In genomic region chr8:105702731-105703415, GRCm38 (mm10) we compare ENCODE assay signal across 18 mouse cellular contexts. TPM values are rescaled to one million over a fixed set of nuclear protein-coding genes. Genes with fewer than 3 reads are reported as not detected.
A peak's percentile ranks its signal among the peaks of the same experiment; 100 is the strongest.
DNase-seq lines count a peak whose midpoint lies in the region; ATAC-seq and TF ChIP-seq lines count a peak whose summit lies in the region.
"Had no signal": no experiment of that assay in that cellular context is flagged by ENCODE, and none has a peak within 500 bp of the region (broad histone marks: within the 10 kb centered on the region; RNA-seq: fewer than 3 reads in every experiment).

No protein-coding gene starts in this region.

- no peaks in the 10 kb centered on the region for H3K36me3 ChIP-seq in testis, adult 2 months (ENCODE audit: control insufficient read depth, insufficient read depth, low read length)
- peaks cover 33% of the 10 kb centered on the region for H3K36me3 ChIP-seq in embryonic facial prominence, embryonic 15.5 days

- DNase-seq in heart, adult 11 months, result peak; percentile 94
- no peak for DNase-seq in heart, adult 8-10 months (ENCODE audit: low spot score)
- DNase-seq in testis, postnatal 14 days (ENCODE audit: low spot score), result no peak
- DNase-seq in left cerebral cortex, postnatal 4 days, result no peak
- no peak for DNase-seq in B cell, adult 2 months
- DNase-seq: gastrocnemius, postnatal 25 days; heart, postnatal 10 days; kidney, adult 8-10 months; lung, postnatal 36 days; right cerebral cortex, postnatal 4 days had no signal

- H3K9me3 ChIP-seq in embryonic facial prominence, embryonic 15.5 days (replicated peaks), result no peaks in the 10 kb centered on the region
- H3K9me3 ChIP-seq: liver, embryonic 12.5 days; stomach, embryonic 15.5 days had no signal

- no peak overlapping the region for H3K9ac ChIP-seq in embryonic facial prominence, embryonic 15.5 days

- H3K4me1 ChIP-seq in testis, adult 2 months (ENCODE audit: control insufficient read depth, insufficient read depth, low read length), result peaks cover 29% of the 10 kb centered on the region
- H3K4me1 ChIP-seq in embryonic facial prominence, embryonic 15.5 days, result peaks cover 37% of the 10 kb centered on the region

- peak overlapping the region; percentile 93 for H3K4me3 ChIP-seq in testis, adult 2 months (ENCODE audit: control insufficient read depth, low read depth, low read length)
- no peak overlapping the region for H3K4me3 ChIP-seq in embryonic facial prominence, embryonic 15.5 days (replicated peaks)

- no peak for TF ChIP-seq CTCF in testis, adult 2 months (IDR thresholded peaks at IDR 0.05; ENCODE audit: control insufficient read depth, insufficient read depth, insufficient replicate concordance, low read depth, low read length)

- ATAC-seq in embryonic facial prominence, embryonic 15.5 days (ENCODE audit: insufficient number of reproducible peaks, low FRiP score, low TSS enrichment, low read depth), result no peak
- ATAC-seq in granulocyte monocyte progenitor cell, adult 5-6 weeks (replicated peaks; ENCODE audit: poor library complexity, severe bottlenecking), result no peak
- ATAC-seq: liver, embryonic 12.5 days had no signal

- H3K27me3 ChIP-seq in testis, adult 2 months (ENCODE audit: control insufficient read depth, insufficient read depth, low read length), result no peaks in the 10 kb centered on the region
- no peaks in the 10 kb centered on the region for H3K27me3 ChIP-seq in embryonic facial prominence, embryonic 15.5 days
- H3K27me3 ChIP-seq: liver, embryonic 12.5 days; stomach, embryonic 15.5 days had no signal

- peak overlapping the region; percentile 93; the same call in 1 of the 2 replicates for H3K4me2 ChIP-seq in embryonic facial prominence, embryonic 15.5 days (replicated peaks)

- WGBS in embryonic facial prominence, embryonic 15.5 days, result 89% methylated on average over 24 of the region's 24 CpGs

- TF ChIP-seq POLR2A in testis, adult 2 months (IDR thresholded peaks at IDR 0.05; ENCODE audit: control insufficient read depth, low read depth, low read length), result no peak; the same call in 1 of the 2 replicates

- H3K27ac ChIP-seq in testis, adult 2 months (ENCODE audit: control insufficient read depth, insufficient read depth, low read depth, low read length), result no peak overlapping the region
- no peak overlapping the region for H3K27ac ChIP-seq in embryonic facial prominence, embryonic 15.5 days (replicated peaks)
- H3K27ac ChIP-seq: stomach, embryonic 15.5 days had no signal

- intact Hi-C loops in left cerebral cortex, postnatal 4 days (cut with DNase I), result no loop called here

RNA-seq across cellular contexts. Expression of gene Pard6a, which starts 1.9 kb away (rescaled TPM):
- 1 to 10 TPM; 5.9 to 8.1 (median 7.0) TPM for total RNA-seq in heart, adult 8-10 months (2022)
- polyA plus RNA-seq in testis, adult 2 months (2012; rRNA removed), result 82.9 and 87.7 TPM in 2 replicates
- polyA plus RNA-seq in embryonic facial prominence, embryonic 15.5 days (2015; fragmentation: Nextera tagmentation; extraction: Ambion mirVana), result 17.5 and 20.4 TPM in 2 replicates
- 10 to 100 TPM; 28.4 to 33.1 TPM for total RNA-seq in left cerebral cortex, postnatal 4 days (2021)
- 7.0 and 13.9 TPM in 2 replicates for total RNA-seq in granulocyte monocyte progenitor cell, adult 5-6 weeks (2014; fragmentation: Nextera tagmentation)
- total RNA-seq in granulocyte monocyte progenitor cell, adult 5-6 weeks (2017), result 5.9 and 13.3 TPM in 2 replicates

RNA-seq across cellular contexts. Expression of gene Acd, which starts 2.0 kb away (rescaled TPM):
- total RNA-seq in heart, adult 8-10 months (2022), result 10 to 100 TPM; 10.2 to 11.5 (median 10.5) TPM
- polyA plus RNA-seq in testis, adult 2 months (2012; rRNA removed), result 40.2 and 40.4 TPM in 2 replicates
- polyA plus RNA-seq in embryonic facial prominence, embryonic 15.5 days (2015; fragmentation: Nextera tagmentation; extraction: Ambion mirVana), result 65.0 and 73.3 TPM in 2 replicates
- total RNA-seq in left cerebral cortex, postnatal 4 days (2021), result 10 to 100 TPM; 55.9 to 58.9 TPM
- 52.2 and 56.5 TPM in 2 replicates for total RNA-seq in granulocyte monocyte progenitor cell, adult 5-6 weeks (2014; fragmentation: Nextera tagmentation)
- total RNA-seq in granulocyte monocyte progenitor cell, adult 5-6 weeks (2017), result 22.4 and 33.3 TPM in 2 replicates

RNA-seq across cellular contexts. Expression of gene 4933405L10Rik, which starts 4.6 kb away (rescaled TPM):
- total RNA-seq in heart, adult 8-10 months (2022), result not detected
- 55.8 and 60.1 TPM in 2 replicates for polyA plus RNA-seq in testis, adult 2 months (2012; rRNA removed)
- 0.20 and 0.37 TPM in 2 replicates for polyA plus RNA-seq in embryonic facial prominence, embryonic 15.5 days (2015; fragmentation: Nextera tagmentation; extraction: Ambion mirVana)
- not detected for total RNA-seq in left cerebral cortex, postnatal 4 days (2021)
- total RNA-seq in granulocyte monocyte progenitor cell, adult 5-6 weeks (2014; fragmentation: Nextera tagmentation), result not detected in 2 replicates
- total RNA-seq in granulocyte monocyte progenitor cell, adult 5-6 weeks (2017), result not detected in 2 replicates
- total RNA-seq: adrenal gland, adult 18-20 months; gastrocnemius, postnatal 25 days; heart, postnatal 10 days; layer of hippocampus, postnatal 14 days had no signal
- polyA plus RNA-seq: neural tube, embryonic 11.5 days had no signal

RNA-seq across cellular contexts. Expression of gene Enkd1, which starts 5.1 kb away (rescaled TPM):
- total RNA-seq in heart, adult 8-10 months (2022), result 1 to 10 TPM; 1.2 to 2.7 (median 2.3) TPM
- polyA plus RNA-seq in testis, adult 2 months (2012; rRNA removed), result 84.2 and 98.6 TPM in 2 replicates
- polyA plus RNA-seq in embryonic facial prominence, embryonic 15.5 days (2015; fragmentation: Nextera tagmentation; extraction: Ambion mirVana), result 25.7 and 33.4 TPM in 2 replicates
- total RNA-seq in left cerebral cortex, postnatal 4 days (2021), result 10 to 100 TPM; 15.5 to 17.9 TPM
- total RNA-seq in granulocyte monocyte progenitor cell, adult 5-6 weeks (2014; fragmentation: Nextera tagmentation), result 20.0 and 35.2 TPM in 2 replicates
- total RNA-seq in granulocyte monocyte progenitor cell, adult 5-6 weeks (2017), result 14.5 and 16.2 TPM in 2 replicates

RNA-seq across cellular contexts. Expression of gene Carmil2, which starts 16.8 kb away (rescaled TPM):
- total RNA-seq in heart, adult 8-10 months (2022), result under 1 TPM; 0.13 to 0.22 (median 0.14) TPM
- 1.2 TPM in 2 replicates for polyA plus RNA-seq in testis, adult 2 months (2012; rRNA removed)
- polyA plus RNA-seq in embryonic facial prominence, embryonic 15.5 days (2015; fragmentation: Nextera tagmentation; extraction: Ambion mirVana), result 0.77 and 1.0 TPM in 2 replicates
- total RNA-seq in left cerebral cortex, postnatal 4 days (2021), result 10 to 100 TPM; 39.4 to 40.8 TPM
- 3.4 and 6.3 TPM in 2 replicates for total RNA-seq in granulocyte monocyte progenitor cell, adult 5-6 weeks (2014; fragmentation: Nextera tagmentation)
- total RNA-seq in granulocyte monocyte progenitor cell, adult 5-6 weeks (2017), result 0.86 and 2.1 TPM in 2 replicates
